Mouse (Mus musculus) C2C12 (cell line): ENCODE measurements around the gene Raph1. TPM values are rescaled to one million over a fixed set of nuclear protein-coding genes. Genes with fewer than 3 reads are reported as not detected.

Experiments used
- H3K27me3 ChIP-seq: one replicate; pipeline ENCODE4 v1.6.1; 2011; ENCODE audit not compliant: control insufficient read depth, insufficient read depth, insufficient read length
- H3K36me3 ChIP-seq: one replicate; pipeline ENCODE4 v1.6.1; 2011; ENCODE audit not compliant: control insufficient read depth, insufficient read depth
- H3K4me3 ChIP-seq: one replicate; pipeline ENCODE4 v1.5.1; 2011; ENCODE audit warnings: mild to moderate bottlenecking, control low read depth; ENCODE audit not compliant: poor library complexity, insufficient read depth, severe bottlenecking
- H3K79me2 ChIP-seq: one replicate; pipeline ENCODE4 v1.6.1; 2011; ENCODE audit not compliant: control insufficient read depth, insufficient read depth
- H3K79me3 ChIP-seq: one replicate; pipeline ENCODE4 v1.6.1; 2011; ENCODE audit warnings: low read depth, control low read depth
- H3ac ChIP-seq: one replicate; pipeline ENCODE3; 2011; ENCODE audit warnings: low read depth; ENCODE audit not compliant: control insufficient read depth, insufficient read length
- CEBPB ChIP-seq: IDR thresholded peaks from one replicate; pipeline ENCODE4 v1.6.1; 2011; ENCODE audit warnings: low read depth, mild to moderate bottlenecking, control low read depth, moderate library complexity
- CTCF ChIP-seq: IDR thresholded peaks from one replicate; pipeline ENCODE4 v1.5.1; 2011; ENCODE audit not compliant: control insufficient read depth, insufficient read depth, insufficient read length
- FOSL1 ChIP-seq: IDR thresholded peaks from one replicate; pipeline ENCODE4 v1.8.0; 2011; ENCODE audit warnings: mild to moderate bottlenecking, low read length; ENCODE audit not compliant: poor library complexity, insufficient read depth, severe bottlenecking
- MAX ChIP-seq: IDR thresholded peaks from one replicate; pipeline ENCODE4 v1.6.1; 2011; ENCODE audit warnings: mild to moderate bottlenecking, control low read depth
- MYOD1 ChIP-seq: IDR thresholded peaks from one replicate; pipeline ENCODE4 v1.6.1; 2011; ENCODE audit warnings: low read depth; ENCODE audit not compliant: control insufficient read depth, insufficient read length
- MYOG ChIP-seq: IDR thresholded peaks from one replicate; pipeline ENCODE4 v1.6.1; 2011; ENCODE audit not compliant: control insufficient read depth, insufficient read length; ENCODE audit errors: extremely low read depth
- USF1 ChIP-seq: IDR thresholded peaks from one replicate; pipeline ENCODE4 v1.6.1; 2011; ENCODE audit warnings: low read depth, mild to moderate bottlenecking, control low read depth, moderate library complexity
- polyA plus RNA-seq: library from polyadenylated mRNA; unstranded; fragments of >200 nt; fragmentation: generic; extraction: Trizol; gene quantifications from one replicate; pipeline ENCODE4 v1.2.1, GENCODE M21; 2012; ENCODE audit warnings: missing spikeins

Raph1 gene
- polyA plus RNA-seq, 1 experiment: 9.5 TPM

DNA sequence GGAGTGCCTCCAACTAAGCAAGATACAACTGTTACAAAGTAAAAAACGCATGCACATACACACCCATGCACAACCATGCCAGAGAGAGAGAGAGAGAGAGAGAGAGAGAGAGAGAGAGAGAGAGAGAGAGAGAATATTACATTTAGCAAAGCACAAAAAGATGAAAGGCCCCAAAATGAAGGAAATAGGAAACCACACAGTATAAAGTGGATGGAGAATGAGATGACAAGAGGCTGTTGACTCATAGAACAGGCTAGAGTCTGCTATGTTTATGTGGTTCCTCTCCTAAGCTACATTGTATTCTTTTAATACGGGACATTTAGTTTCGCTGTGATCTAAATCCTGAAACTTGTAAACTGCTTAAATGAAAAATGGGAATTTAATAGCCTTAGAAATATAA, 27.6 kb downstream of the Raph1 start:
- H3K27me3 ChIP-seq: no peaks in the 10 kb centered on the region
- TF ChIP-seq FOSL1: no peak
- H3ac ChIP-seq: no peak overlapping the region
- H3K79me3 ChIP-seq: peaks cover 61% of the 10 kb centered on the region
- peaks cover 99% of the 10 kb centered on the region for H3K79me2 ChIP-seq
- H3K36me3 ChIP-seq: no peaks in the 10 kb centered on the region
- no peak overlapping the region for H3K4me3 ChIP-seq

DNA sequence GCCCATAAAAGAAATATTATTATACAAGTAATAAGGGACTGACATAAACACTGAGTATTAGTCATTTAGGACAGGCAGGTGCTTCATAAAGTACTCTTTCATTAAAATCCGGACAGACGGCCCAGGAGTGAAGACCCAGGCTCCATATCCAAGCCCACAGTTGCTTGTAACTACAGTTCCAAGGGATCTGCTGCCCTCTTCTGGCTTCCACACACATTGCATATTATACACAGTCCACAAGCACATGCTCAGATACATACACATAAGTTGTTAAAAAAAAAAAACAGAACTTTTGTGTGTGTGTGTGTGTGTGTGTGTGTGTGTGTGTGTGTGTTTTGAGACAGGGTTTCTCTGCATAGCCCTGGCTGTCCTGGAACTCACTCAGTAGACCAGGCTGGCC, 32.0 kb downstream of the Raph1 start:
- Histone ChIP-seq H3K79me2 (peaks cover 64% of the 10 kb centered on the region), H3K79me3 (peaks cover 35% of the 10 kb centered on the region), H3ac (no peak overlapping the region), H3K36me3 (peaks cover 23% of the 10 kb centered on the region), H3K4me3 (no peak overlapping the region), H3K27me3 (no peaks in the 10 kb centered on the region)
- TF ChIP-seq FOSL1 (no peak), USF1 (no peak), CTCF (no peak), CEBPB (no peak), MAX (no peak), MYOG (no peak), MYOD1 (no peak)

GRCm38 (mm10) chr1:60530636-60531035, 36.3 kb downstream of the Raph1 start:
- peaks cover 8% of the 10 kb centered on the region for H3K79me3 ChIP-seq
- H3K36me3 ChIP-seq: peaks cover 48% of the 10 kb centered on the region
- H3K27me3 ChIP-seq: no peaks in the 10 kb centered on the region
- no peak overlapping the region for H3ac ChIP-seq
- no peak for TF ChIP-seq CTCF
- TF ChIP-seq USF1: no peak
- no peak for TF ChIP-seq MYOG
- TF ChIP-seq MYOD1: no peak
- TF ChIP-seq CEBPB: no peak
- TF ChIP-seq MAX: no peak
- TF ChIP-seq FOSL1: no peak
- peaks cover 21% of the 10 kb centered on the region for H3K79me2 ChIP-seq
- H3K4me3 ChIP-seq: no peak overlapping the region

DNA sequence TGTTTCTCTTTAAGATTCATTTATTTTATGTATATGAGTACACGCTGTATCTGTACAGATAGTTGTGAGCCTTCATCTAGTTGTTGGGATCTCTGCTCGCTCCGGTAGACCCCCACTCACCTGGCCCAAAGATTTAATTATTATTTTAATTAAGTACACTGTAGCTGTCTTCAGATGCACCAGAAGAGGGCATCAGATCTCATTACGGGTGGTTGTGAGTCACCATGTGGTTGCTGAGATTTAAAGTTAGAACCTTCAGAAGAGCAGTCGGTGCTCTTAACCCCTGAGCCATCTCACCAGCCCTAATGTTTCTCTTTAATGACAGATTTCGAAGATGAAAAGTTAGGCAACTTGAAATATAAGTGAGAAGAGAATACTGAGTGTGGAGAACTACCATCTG, 36.8 kb downstream of the Raph1 start:
- Histone ChIP-seq H3K36me3 (peaks cover 54% of the 10 kb centered on the region), H3K79me2 (peaks cover 15% of the 10 kb centered on the region)

GRCm38 (mm10) chr1:60510584-60510983, 56.3 kb downstream of the Raph1 start:
- no peak for TF ChIP-seq FOSL1
- TF ChIP-seq CEBPB: no peak
- TF ChIP-seq MYOD1: no peak
- no peak for TF ChIP-seq MYOG
- TF ChIP-seq CTCF: no peak
- TF ChIP-seq USF1: no peak
- no peak for TF ChIP-seq MAX
- no peak overlapping the region for H3ac ChIP-seq
- peaks cover 47% of the 10 kb centered on the region for H3K36me3 ChIP-seq
- H3K4me3 ChIP-seq: no peak overlapping the region
- H3K79me3 ChIP-seq: peaks cover 2% of the 10 kb centered on the region
- H3K27me3 ChIP-seq: no peaks in the 10 kb centered on the region
- H3K79me2 ChIP-seq: no peaks in the 10 kb centered on the region

More for the DNA sequence above, 36.8 kb downstream of the Raph1 start:
- Histone ChIP-seq H3K4me3 (no peak overlapping the region), H3K27me3 (no peaks in the 10 kb centered on the region), H3ac (no peak overlapping the region), H3K79me3 (peaks cover 5% of the 10 kb centered on the region)
- no peak for TF ChIP-seq FOSL1
- no peak for TF ChIP-seq CTCF
- TF ChIP-seq CEBPB: no peak
- no peak for TF ChIP-seq MAX
- no peak for TF ChIP-seq USF1
- no peak for TF ChIP-seq MYOG
- TF ChIP-seq MYOD1: no peak

- no peaks in the 10 kb centered on the region for H3K79me3 ChIP-seq
- H3ac ChIP-seq: no peak overlapping the region
- H3K36me3 ChIP-seq: peaks cover 69% of the 10 kb centered on the region
- no peaks in the 10 kb centered on the region for H3K27me3 ChIP-seq
- no peak overlapping the region for H3K4me3 ChIP-seq
- no peaks in the 10 kb centered on the region for H3K79me2 ChIP-seq
- TF ChIP-seq CEBPB (no peak), USF1 (no peak)
Observed at GRCm38 (mm10) chr1:60503456-60503855, 63.4 kb downstream of the Raph1 start.
